ENCODE assay signal across 10 mouse cellular contexts in the genomic region with DNA sequence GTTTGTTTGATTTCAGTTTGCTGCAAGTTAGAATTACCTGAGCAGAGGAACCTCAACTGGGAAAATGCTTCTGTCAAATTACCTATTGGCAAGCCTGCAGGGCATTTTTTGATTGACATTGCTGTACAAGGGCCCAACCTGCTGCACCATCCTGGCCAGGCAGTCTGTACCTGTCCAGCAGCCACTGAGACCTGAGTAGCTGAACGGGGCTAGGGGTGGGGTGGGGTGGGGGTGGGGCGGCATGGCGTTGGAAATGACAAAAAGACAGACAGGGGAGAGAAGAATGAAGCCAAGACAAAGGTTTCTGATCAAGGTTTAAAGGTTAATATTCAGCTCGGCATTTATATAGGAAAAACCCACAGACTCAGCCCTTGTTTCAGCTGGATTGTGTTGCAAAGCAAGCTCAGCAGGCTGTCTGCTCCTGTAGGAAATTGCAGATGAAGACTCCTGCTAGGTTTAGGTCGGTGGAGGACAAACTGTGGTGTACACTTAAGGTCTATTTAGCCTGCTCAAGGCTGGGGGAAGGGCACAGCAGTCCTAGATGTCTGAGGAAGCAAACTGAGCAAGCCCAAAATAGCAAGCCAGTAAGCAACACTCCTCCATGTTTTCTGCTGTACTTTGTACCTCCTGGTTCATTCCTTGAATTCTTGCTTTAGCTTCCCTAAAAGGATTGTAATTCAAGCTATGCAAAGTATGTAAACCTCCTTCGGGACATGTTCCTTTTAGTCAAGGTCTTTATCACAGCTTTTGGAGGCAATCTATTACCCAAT.
DNase-seq lines count a peak whose midpoint lies in the region; ATAC-seq and TF ChIP-seq lines count a peak whose summit lies in the region.
"Had no signal": no experiment of that assay in that cellular context is flagged by ENCODE, and none has a peak within 500 bp of the region (broad histone marks: within the 10 kb centered on the region; RNA-seq: fewer than 3 reads in every experiment).

No protein-coding gene starts in this region.

- TF ChIP-seq POLR2A in limb, embryonic 14.5 days (IDR thresholded peaks at IDR 0.05; ENCODE audit: borderline replicate concordance, extremely low read depth, insufficient read depth, insufficient read length): no peak

- WGBS in limb, embryonic 14.5 days: 13% methylated on average over 6 of the region's 6 CpGs

- H3K27ac ChIP-seq in limb, embryonic 14.5 days (replicated peaks; ENCODE audit: low read depth, low read length): no peak overlapping the region
- H3K27ac ChIP-seq: lung, embryonic 15.5 days; neural tube, embryonic 12.5 days had no signal

- H3K36me3 ChIP-seq in limb, embryonic 14.5 days (ENCODE audit: control insufficient read depth, insufficient read depth, low read length): no peaks in the 10 kb centered on the region
- H3K36me3 ChIP-seq: lung, embryonic 15.5 days; neural tube, embryonic 12.5 days had no signal

- peak; percentile 4 for DNase-seq in layer of hippocampus, adult 9-11 months
- no peak for DNase-seq in layer of hippocampus, postnatal 25 days (ENCODE audit: extremely low spot score in 1 of 2, low spot score in 1 of 2)
- DNase-seq in ZHBTc4 (ENCODE audit: low read depth, low spot score): peak; percentile 93
- DNase-seq in kidney, adult 11 months: peak; percentile 36
- DNase-seq in limb, embryonic 14.5 days (ENCODE audit: low spot score): peak; percentile 21
- no peak for DNase-seq in cerebellum, adult 11 months
- no peak for DNase-seq in urinary bladder, adult 18-20 months (ENCODE audit: low spot score in 2 of 2)

- H3K4me3 ChIP-seq in limb, embryonic 14.5 days (replicated peaks; ENCODE audit: low read length): no peak overlapping the region
- H3K4me3 ChIP-seq: lung, embryonic 15.5 days; neural tube, embryonic 12.5 days had no signal

- no peaks in the 10 kb centered on the region for H3K27me3 ChIP-seq in limb, embryonic 14.5 days (ENCODE audit: control insufficient read depth, insufficient read depth, low read length)
- H3K27me3 ChIP-seq: lung, embryonic 15.5 days; neural tube, embryonic 12.5 days had no signal

- H3K9ac ChIP-seq in limb, embryonic 14.5 days (ENCODE audit: low read depth, low read length, severe bottlenecking): no peak overlapping the region
- H3K9ac ChIP-seq: lung, embryonic 15.5 days; neural tube, embryonic 12.5 days had no signal

- no peaks in the 10 kb centered on the region for H3K9me3 ChIP-seq in limb, embryonic 14.5 days (ENCODE audit: control insufficient read depth, low read length)
- H3K9me3 ChIP-seq: lung, embryonic 15.5 days; neural tube, embryonic 12.5 days had no signal

- ATAC-seq in limb, embryonic 14.5 days (ENCODE audit: low FRiP score, low read depth): 0 out of 2 replicates have a peak, but pooled peaks have one; percentile 34
- no peak for ATAC-seq in megakaryocyte-erythroid progenitor cell, adult 5-6 weeks (replicated peaks; ENCODE audit: low FRiP score, low TSS enrichment, poor library complexity, severe bottlenecking)

- H3K4me2 ChIP-seq in limb, embryonic 14.5 days (replicated peaks; ENCODE audit: low read depth, low read length, severe bottlenecking): no peak overlapping the region
- H3K4me2 ChIP-seq: lung, embryonic 15.5 days; neural tube, embryonic 12.5 days had no signal

- H3K4me1 ChIP-seq in limb, embryonic 14.5 days (ENCODE audit: control insufficient read depth, insufficient read depth, low read length): peaks cover 3% of the 10 kb centered on the region; the same call in 1 of the 2 replicates
- H3K4me1 ChIP-seq: neural tube, embryonic 12.5 days had no signal

Comparison
In these comparisons a context has a peak if more than half of its experiments do, and no peak if none do; other contexts are left out.
1. DNase-seq: peak in layer of hippocampus, adult 9-11 months (single experiment), ZHBTc4 (single experiment), kidney, adult 11 months (single experiment) and limb, embryonic 14.5 days (single experiment); none in layer of hippocampus, postnatal 25 days (0 of 2), cerebellum, adult 11 months (single experiment) and urinary bladder, adult 18-20 months (0 of 2).